Mouse (Mus musculus) induced T-regulatory cell, adult 2 months (primary cell): ENCODE results near the gene Ptrh2.
A peak's percentile ranks its signal among the peaks of the same experiment; 100 is the strongest.
"Not testable (repeated sequence)": the region's sequence is repeated elsewhere in the genome, so short reads cannot be mapped to it uniquely, and the experiment has no call there.

Experiments
- DNase-seq: peaks from one replicate; pipeline ENCODE4 v3.0.0-alpha.2; 2012; ENCODE audit warnings: low read depth

Ptrh2 gene

DNA sequence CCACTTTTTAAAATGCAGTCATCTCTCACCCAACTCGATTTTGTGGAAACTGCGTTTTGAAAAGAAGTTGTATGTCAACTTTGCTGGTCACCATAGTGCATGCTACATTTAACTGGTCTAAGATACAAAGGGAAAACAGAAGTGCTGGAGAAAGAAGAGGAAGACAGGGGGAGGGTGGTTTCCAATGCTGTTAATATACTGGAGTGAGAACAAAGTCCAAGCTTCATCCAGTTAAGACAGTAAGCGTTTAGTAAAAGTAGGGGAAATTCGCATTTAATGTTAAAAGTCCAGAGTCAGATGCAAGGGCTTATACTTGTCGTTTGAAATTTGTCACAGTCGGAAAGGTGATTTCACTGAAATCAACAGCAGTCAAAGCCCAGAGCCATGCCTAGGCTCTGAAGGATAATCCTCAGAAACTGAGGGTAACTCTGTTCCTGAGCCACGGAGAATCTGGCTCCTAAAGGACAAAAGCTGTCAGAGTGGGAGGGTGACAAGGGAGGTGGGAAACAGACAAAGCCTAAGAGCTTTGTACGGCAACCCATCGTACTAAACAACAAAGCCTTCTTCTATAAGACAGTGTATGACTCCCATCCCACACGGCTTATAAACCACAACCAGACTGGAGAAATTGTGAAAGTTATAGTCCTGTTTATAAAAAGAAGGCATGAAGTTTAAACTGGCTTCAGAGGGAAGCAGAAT lies 50.6 kb downstream of the Ptrh2 start:
- no peak for DNase-seq

DNA sequence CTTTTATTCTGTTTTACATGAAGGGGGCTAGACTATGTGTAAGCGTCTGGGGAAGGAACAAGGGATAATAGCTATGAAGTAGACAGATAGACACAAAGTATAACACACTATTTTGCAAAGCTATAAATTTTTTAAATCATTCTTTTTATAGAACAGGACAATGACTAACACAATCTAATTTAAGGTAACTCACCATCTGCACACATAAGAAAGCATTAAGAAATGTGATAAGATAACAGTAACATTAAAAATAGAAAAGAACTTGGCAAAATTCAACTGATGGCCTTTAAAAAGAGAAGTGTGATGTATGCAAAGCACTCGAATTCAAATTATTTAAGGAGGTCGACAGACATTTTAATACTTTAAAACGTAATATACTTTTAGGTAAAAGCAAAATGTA lies 51.2 kb downstream of the Ptrh2 start:
- DNase-seq, result no peak

DNA sequence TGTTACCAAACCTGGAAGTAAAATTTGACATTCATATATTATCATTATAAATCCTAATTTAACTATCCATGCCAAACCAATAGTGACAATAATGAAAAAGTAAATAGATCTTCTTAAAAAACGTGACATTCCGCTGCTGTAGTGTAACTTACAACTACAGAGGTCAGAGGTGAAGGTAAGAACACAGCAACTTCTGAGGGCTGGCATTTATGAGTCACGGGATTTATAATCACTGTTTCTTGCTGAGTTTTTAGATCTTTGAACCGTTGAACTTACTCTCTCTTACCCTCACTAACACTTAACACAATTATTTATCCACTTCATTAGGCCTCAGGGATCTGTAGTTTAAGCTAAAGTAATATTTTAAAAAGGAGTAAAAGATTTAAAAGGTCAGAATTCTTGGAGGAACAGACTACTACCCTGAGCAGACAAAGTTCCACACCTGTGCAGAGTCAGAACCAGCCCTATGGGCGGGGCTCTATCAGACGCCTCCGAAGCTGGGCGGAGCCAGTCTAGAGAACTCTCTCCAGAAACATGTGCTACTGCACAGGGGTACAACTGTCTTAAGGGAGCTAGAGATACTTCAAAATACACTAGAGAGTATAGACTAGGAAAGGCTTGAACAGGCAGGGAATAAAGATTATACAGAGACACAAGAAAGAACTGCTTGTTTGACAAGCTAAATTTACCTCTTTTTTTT lies 53.7 kb downstream of the Ptrh2 start:
- DNase-seq, result peak; percentile 60

DNA sequence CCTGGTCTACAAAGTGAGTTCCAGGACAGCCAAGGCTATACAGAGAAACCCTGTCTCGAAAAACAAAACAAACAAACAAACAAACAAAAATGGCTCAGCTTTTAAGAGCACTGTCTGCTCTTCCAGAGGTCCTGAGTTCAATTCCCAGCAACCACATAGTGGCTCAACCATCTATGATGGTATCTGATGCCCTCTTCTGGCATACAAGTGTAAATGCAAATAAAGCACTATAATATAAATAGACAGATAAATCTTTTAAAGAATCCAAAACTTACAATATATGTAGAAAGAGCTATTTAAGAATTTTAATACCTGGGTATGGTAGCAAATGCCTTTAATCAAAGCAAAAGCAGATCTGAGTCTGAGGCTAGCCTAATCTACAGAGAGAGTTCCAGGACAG lies 54.5 kb downstream of the Ptrh2 start:
- DNase-seq, result not testable (repeated sequence)

DNA sequence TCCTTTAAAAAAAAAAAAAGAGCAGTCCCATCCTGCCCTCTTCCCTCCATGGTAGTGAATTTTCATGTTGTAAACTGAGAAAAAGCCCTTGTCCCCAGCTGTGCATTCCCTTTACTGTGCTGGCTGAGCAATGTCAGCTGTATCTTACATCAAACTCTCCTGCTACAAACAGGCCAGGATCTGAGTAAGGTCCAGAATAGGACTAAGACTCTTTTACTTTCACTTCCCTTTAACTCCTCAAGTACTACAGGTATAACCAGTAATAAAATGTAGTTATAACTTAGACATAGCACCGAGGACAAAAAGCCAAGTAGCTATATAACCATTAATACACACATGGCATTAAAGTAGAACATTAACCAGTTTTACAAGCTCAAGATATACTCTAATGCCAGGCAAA lies 55.2 kb downstream of the Ptrh2 start:
- peak; percentile 44 for DNase-seq

DNA sequence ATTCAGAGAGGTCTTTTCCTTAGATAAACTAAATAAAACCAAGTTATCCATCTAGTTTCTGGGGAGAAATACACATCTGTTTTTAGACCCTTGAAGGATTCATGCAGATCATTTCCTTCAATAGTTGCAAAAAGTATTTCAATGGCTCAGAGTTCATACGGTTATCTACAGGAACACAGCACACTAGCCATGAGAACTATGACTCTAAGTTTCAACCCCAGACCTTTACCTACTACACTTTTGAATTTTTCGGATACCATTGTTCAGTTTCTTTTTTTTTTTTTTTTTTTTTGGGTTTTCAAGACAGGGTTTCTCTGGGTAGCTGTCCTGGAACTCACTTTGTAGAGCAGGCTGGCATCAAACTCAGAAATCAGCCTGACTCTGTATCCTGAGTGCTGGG lies 55.7 kb downstream of the Ptrh2 start:
- DNase-seq, result no peak

- DNase-seq, result peak; percentile 50
Observed at GRCm38 (mm10) chr11:86741505-86741904, 57.7 kb downstream of the Ptrh2 start.
